ENCODE assay signal across 27 mouse cellular contexts in the genomic region with DNA sequence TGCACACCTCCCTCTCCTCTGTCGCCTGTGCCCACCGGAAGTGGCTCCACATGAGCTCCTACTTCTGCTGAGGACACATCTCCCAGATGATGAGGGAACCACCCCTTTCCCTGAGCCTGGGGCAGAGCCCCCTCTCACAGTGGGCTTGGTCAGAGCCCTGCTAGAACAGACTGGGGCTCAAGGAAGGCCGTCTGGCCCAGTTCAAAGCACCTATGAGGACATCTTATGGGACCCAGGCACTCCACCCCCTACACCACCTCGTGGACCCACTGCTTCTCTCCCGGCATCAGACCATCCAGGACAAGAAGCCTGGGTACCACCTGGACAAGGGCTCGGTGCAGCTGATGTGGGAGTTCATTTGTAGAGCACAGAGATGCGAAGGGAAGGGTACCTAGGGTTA. TPM values are rescaled to one million over a fixed set of nuclear protein-coding genes. Genes with fewer than 3 reads are reported as not detected.
A peak's percentile ranks its signal among the peaks of the same experiment; 100 is the strongest.
DNase-seq lines count a peak whose midpoint lies in the region; ATAC-seq and TF ChIP-seq lines count a peak whose summit lies in the region.
"Had no signal": no experiment of that assay in that cellular context is flagged by ENCODE, and none has a peak within 500 bp of the region (broad histone marks: within the 10 kb centered on the region; RNA-seq: fewer than 3 reads in every experiment).

No protein-coding gene starts in this region.

- H3K4me1 ChIP-seq in forebrain, embryonic 14.5 days (ENCODE audit: control insufficient read depth, insufficient read depth, low read length) = peaks cover 5% of the 10 kb centered on the region
- peaks cover 9% of the 10 kb centered on the region for H3K4me1 ChIP-seq in forebrain, embryonic 13.5 days
- H3K4me1 ChIP-seq in heart, embryonic 13.5 days = peaks cover 20% of the 10 kb centered on the region
- peaks cover 6% of the 10 kb centered on the region for H3K4me1 ChIP-seq in heart, adult 2 months (ENCODE audit: control insufficient read depth, insufficient read depth, low read length)
- peaks cover 40% of the 10 kb centered on the region for H3K4me1 ChIP-seq in megakaryocyte, embryonic 14.5 days
- H3K4me1 ChIP-seq in ES-E14 (ENCODE audit: control insufficient read depth in 2 of 2, insufficient read depth in 2 of 2, low read length in 2 of 2, poor library complexity in 1 of 2) = peaks cover 0 to 2% of the 10 kb centered on the region in 2 experiments; a peak in 1 of 4 replicates

- no peak for ATAC-seq in forebrain, embryonic 14.5 days
- no peak for ATAC-seq in forebrain, embryonic 13.5 days
- ATAC-seq in heart, embryonic 13.5 days (ENCODE audit: extremely low read depth, insufficient number of reproducible peaks, low FRiP score, low TSS enrichment) = no peak
- no peak for ATAC-seq in megakaryocyte, adult 5-6 weeks (ENCODE audit: poor library complexity, severe bottlenecking)
- ATAC-seq: activated CD4-positive, CD25-positive, alpha-beta regulatory T cell, adult 4 months; forebrain, postnatal 0 days; intestine, postnatal 0 days had no signal

- no peaks in the 10 kb centered on the region for H3K9me3 ChIP-seq in forebrain, embryonic 14.5 days (replicated peaks; ENCODE audit: control insufficient read depth, low read length)
- no peaks in the 10 kb centered on the region for H3K9me3 ChIP-seq in forebrain, embryonic 13.5 days (replicated peaks)
- no peaks in the 10 kb centered on the region for H3K9me3 ChIP-seq in heart, embryonic 13.5 days
- H3K9me3 ChIP-seq in megakaryocyte, embryonic 14.5 days = peaks cover under 1% of the 10 kb centered on the region
- H3K9me3 ChIP-seq in ES-E14 (ENCODE audit: control insufficient read depth, insufficient read depth, low read depth, low read length) = no peaks in the 10 kb centered on the region
- H3K9me3 ChIP-seq: embryonic facial prominence, embryonic 10.5 days; embryonic facial prominence, embryonic 13.5 days; forebrain, embryonic 12.5 days; heart, embryonic 15.5 days; hindbrain, embryonic 10.5 days; hindbrain, embryonic 15.5 days had no signal

- H3K79me2 ChIP-seq in heart, adult 2 months (replicated peaks; ENCODE audit: control insufficient read depth, insufficient read depth, low read length) = no peaks in the 10 kb centered on the region

- 88% methylated on average over 7 of the region's 7 CpGs for WGBS in forebrain, embryonic 14.5 days
- WGBS in forebrain, embryonic 13.5 days = 88% methylated on average over 7 of the region's 7 CpGs
- 77% methylated on average over 7 of the region's 7 CpGs for WGBS in heart, embryonic 13.5 days
- 84% methylated on average over 7 of the region's 7 CpGs for WGBS in heart, adult 2 months

- no peaks in the 10 kb centered on the region for H3K27me3 ChIP-seq in forebrain, embryonic 14.5 days (replicated peaks; ENCODE audit: control insufficient read depth, insufficient read depth, low read length)
- peaks cover 19% of the 10 kb centered on the region for H3K27me3 ChIP-seq in forebrain, embryonic 13.5 days
- H3K27me3 ChIP-seq in heart, embryonic 13.5 days (replicated peaks) = no peaks in the 10 kb centered on the region
- H3K27me3 ChIP-seq in heart, adult 2 months (ENCODE audit: control insufficient read depth, insufficient read depth, low read length) = no peaks in the 10 kb centered on the region
- H3K27me3 ChIP-seq in megakaryocyte, embryonic 14.5 days (replicated peaks) = no peaks in the 10 kb centered on the region
- H3K27me3 ChIP-seq: heart, embryonic 15.5 days had no signal

- intact Hi-C loops in heart, adult 2 months (cut with DNase I) = no loop called here
- intact Hi-C loops in gastrocnemius, postnatal 14 days (cut with DNase I; ENCODE audit: low total_unique reads) = no loop called here

- no peak for TF ChIP-seq CTCF in heart, adult 2 months (IDR thresholded peaks at IDR 0.05)

- no peak for TF ChIP-seq EP300 in heart, adult 2 months (IDR thresholded peaks at IDR 0.05; ENCODE audit: insufficient read depth, low read depth, low read length)

- in situ Hi-C loops in ES-E14 (cut with MboI; ENCODE audit: low sequenced_read_pairs in 2 of 2, unreplicated experiment in 2 of 2) = no loop called here

- no peak for TF ChIP-seq POLR2A in heart, adult 2 months (IDR thresholded peaks at IDR 0.05; ENCODE audit: insufficient read depth, low read depth, low read length)

- H3K27ac ChIP-seq in forebrain, embryonic 14.5 days (ENCODE audit: low read depth, low read length) = no peak overlapping the region
- H3K27ac ChIP-seq in forebrain, embryonic 13.5 days = no peak overlapping the region
- no peak overlapping the region for H3K27ac ChIP-seq in heart, embryonic 13.5 days (replicated peaks)
- no peak overlapping the region for H3K27ac ChIP-seq in heart, adult 2 months
- no peak overlapping the region for H3K27ac ChIP-seq in ES-E14 (ENCODE audit: insufficient read depth, low read depth, low read length, poor library complexity, severe bottlenecking)
- H3K27ac ChIP-seq: embryonic facial prominence, embryonic 10.5 days; embryonic facial prominence, embryonic 13.5 days; forebrain, embryonic 12.5 days; gastrocnemius, adult 2 months; heart, embryonic 15.5 days; hindbrain, embryonic 10.5 days; hindbrain, embryonic 15.5 days had no signal

- H3K4me2 ChIP-seq in forebrain, embryonic 14.5 days (ENCODE audit: low read length) = no peak overlapping the region
- no peak overlapping the region for H3K4me2 ChIP-seq in forebrain, embryonic 13.5 days
- no peak overlapping the region for H3K4me2 ChIP-seq in heart, embryonic 13.5 days
- H3K4me2 ChIP-seq: embryonic facial prominence, embryonic 13.5 days; forebrain, embryonic 12.5 days; hindbrain, embryonic 15.5 days had no signal

- DNase-seq in forebrain, embryonic 14.5 days (ENCODE audit: low spot score) = no peak
- no peak for DNase-seq in heart, adult 2 months
- DNase-seq in ES-E14 (ENCODE audit: low read depth, low spot score) = no peak
- no peak for DNase-seq in gastrocnemius, postnatal 14 days
- DNase-seq: adrenal gland, adult 8-10 months; adrenal gland, postnatal 25 days; cerebellum, adult 8-10 months; cerebellum, postnatal 36 days; embryo, embryonic 11 days; forebrain, postnatal 0 days; gastrocnemius, adult 2 months; gastrocnemius, postnatal 25 days; heart, postnatal 10 days; heart, postnatal 36 days had no signal

- no peaks in the 10 kb centered on the region for H3K36me3 ChIP-seq in forebrain, embryonic 14.5 days (ENCODE audit: control insufficient read depth, insufficient read depth, low read length)
- no peaks in the 10 kb centered on the region for H3K36me3 ChIP-seq in forebrain, embryonic 13.5 days (ENCODE audit: poor library complexity, severe bottlenecking)
- peaks cover 18% of the 10 kb centered on the region for H3K36me3 ChIP-seq in heart, embryonic 13.5 days
- no peaks in the 10 kb centered on the region for H3K36me3 ChIP-seq in heart, adult 2 months (ENCODE audit: control insufficient read depth, insufficient read depth, low read length)
- H3K36me3 ChIP-seq in megakaryocyte, embryonic 14.5 days (replicated peaks; ENCODE audit: low read length) = peaks cover 43% of the 10 kb centered on the region
- no peaks in the 10 kb centered on the region for H3K36me3 ChIP-seq in ES-E14 (ENCODE audit: control insufficient read depth, insufficient read depth, low read length, poor library complexity, severe bottlenecking)
- H3K36me3 ChIP-seq: forebrain, embryonic 12.5 days; hindbrain, embryonic 15.5 days had no signal

- H3K4me3 ChIP-seq in forebrain, embryonic 14.5 days (ENCODE audit: low read depth, low read length) = no peak overlapping the region
- H3K4me3 ChIP-seq in forebrain, embryonic 13.5 days = no peak overlapping the region
- H3K4me3 ChIP-seq in heart, embryonic 13.5 days = no peak overlapping the region
- H3K4me3 ChIP-seq in heart, adult 2 months = no peak overlapping the region
- H3K4me3 ChIP-seq in megakaryocyte, embryonic 14.5 days (replicated peaks) = peak overlapping the region; percentile 36
- H3K4me3 ChIP-seq in ES-E14 (ENCODE audit: insufficient read depth in 1 of 2, low read depth in 1 of 2, low read length in 2 of 2, poor library complexity in 1 of 2, severe bottlenecking in 1 of 2) = peak overlapping the region; percentile 38 to 46; a peak in 2 of 4 replicates
- H3K4me3 ChIP-seq: embryonic facial prominence, embryonic 13.5 days; erythroblast, embryonic 14.5 days; forebrain, embryonic 12.5 days; gastrocnemius, adult 2 months; heart, embryonic 15.5 days; hindbrain, embryonic 10.5 days; hindbrain, embryonic 15.5 days had no signal

- H3K9ac ChIP-seq in forebrain, embryonic 14.5 days (ENCODE audit: low read length) = 0 out of 2 replicates have a peak overlapping the region, but pooled peaks have one; percentile 5
- H3K9ac ChIP-seq in forebrain, embryonic 13.5 days = no peak overlapping the region
- H3K9ac ChIP-seq in heart, embryonic 13.5 days = 0 out of 2 replicates have a peak overlapping the region, but pooled peaks have one; percentile 33
- H3K9ac ChIP-seq in heart, adult 2 months (ENCODE audit: low read depth, low read length) = no peak overlapping the region
- H3K9ac ChIP-seq in ES-E14 (ENCODE audit: insufficient read depth, low read depth, low read length, poor library complexity, severe bottlenecking) = no peak overlapping the region
- H3K9ac ChIP-seq: embryonic facial prominence, embryonic 13.5 days; forebrain, embryonic 12.5 days; forebrain, postnatal 0 days; heart, embryonic 15.5 days; hindbrain, embryonic 15.5 days had no signal

RNA-seq across cellular contexts. Expression of a gene that starts 2.4 kb away (rescaled TPM):
- polyA plus RNA-seq in forebrain, embryonic 14.5 days (2014; fragmentation: Nextera tagmentation; extraction: Ambion mirVana) = 0.98 and 1.4 TPM in 2 replicates
- polyA plus RNA-seq in forebrain, embryonic 13.5 days (2015; fragmentation: Nextera tagmentation; extraction: Ambion mirVana) = 1.6 and 1.9 TPM in 2 replicates
- polyA plus RNA-seq in heart, embryonic 13.5 days (2015; fragmentation: Nextera tagmentation; extraction: Ambion mirVana) = 5.9 and 6.3 TPM in 2 replicates
- 1 to 10 TPM; 5.2 to 5.6 TPM for total RNA-seq in heart, adult 2 months (2021)
- polyA plus RNA-seq in heart, adult 2 months (2012; rRNA removed) = 3.6 and 4.0 TPM in 2 replicates
- 8.7 and 9.6 TPM in 2 replicates for polyA plus RNA-seq in megakaryocyte, embryonic 14.5 days (2012; ENCODE audit: insufficient read depth, low replicate concordance)
- 1.2 and 1.7 TPM in 2 replicates for total RNA-seq in megakaryocyte, adult 5-6 weeks (2015)
- 6.6 and 6.8 TPM in 2 replicates for total RNA-seq in megakaryocyte, adult 5-6 weeks (2017)
- total RNA-seq in ES-E14 (2012; rRNA removed) = 4.9 and 6.9 TPM in 2 replicates
- total RNA-seq in gastrocnemius, postnatal 14 days (2021) = 1 to 10 TPM; 3.1 to 3.8 TPM

RNA-seq across cellular contexts. Expression of a gene that starts 7.4 kb away (rescaled TPM):
- 17.0 and 19.4 TPM in 2 replicates for polyA plus RNA-seq in forebrain, embryonic 14.5 days (2014; fragmentation: Nextera tagmentation; extraction: Ambion mirVana)
- 17.0 and 21.5 TPM in 2 replicates for polyA plus RNA-seq in forebrain, embryonic 13.5 days (2015; fragmentation: Nextera tagmentation; extraction: Ambion mirVana)
- polyA plus RNA-seq in heart, embryonic 13.5 days (2015; fragmentation: Nextera tagmentation; extraction: Ambion mirVana) = 12.7 and 13.0 TPM in 2 replicates
- 10 to 100 TPM; 13.9 to 14.6 TPM for total RNA-seq in heart, adult 2 months (2021)
- polyA plus RNA-seq in heart, adult 2 months (2012; rRNA removed) = 14.2 and 21.6 TPM in 2 replicates
- 0.89 and 2.1 TPM in 2 replicates for polyA plus RNA-seq in megakaryocyte, embryonic 14.5 days (2012; ENCODE audit: insufficient read depth, low replicate concordance)
- 12.8 and 15.6 TPM in 2 replicates for total RNA-seq in megakaryocyte, adult 5-6 weeks (2015)
- 6.6 and 8.5 TPM in 2 replicates for total RNA-seq in megakaryocyte, adult 5-6 weeks (2017)
- total RNA-seq in ES-E14 (2012; rRNA removed) = 8.0 and 10.1 TPM in 2 replicates
- total RNA-seq in gastrocnemius, postnatal 14 days (2021) = 10 to 100 TPM; 10.8 to 10.9 TPM
- polyA plus RNA-seq: erythroblast, embryonic 14.5 days had no signal

RNA-seq across cellular contexts. Expression of a gene that starts 39.0 kb away (rescaled TPM):
- 24.1 and 29.8 TPM in 2 replicates for polyA plus RNA-seq in forebrain, embryonic 14.5 days (2014; fragmentation: Nextera tagmentation; extraction: Ambion mirVana)
- polyA plus RNA-seq in forebrain, embryonic 13.5 days (2015; fragmentation: Nextera tagmentation; extraction: Ambion mirVana) = 22.3 and 26.6 TPM in 2 replicates
- polyA plus RNA-seq in heart, embryonic 13.5 days (2015; fragmentation: Nextera tagmentation; extraction: Ambion mirVana) = 19.9 and 21.4 TPM in 2 replicates
- 10 to 100 TPM; 15.0 to 18.3 TPM for total RNA-seq in heart, adult 2 months (2021)
- polyA plus RNA-seq in heart, adult 2 months (2012; rRNA removed) = 11.7 and 15.4 TPM in 2 replicates
- 8.7 and 12.2 TPM in 2 replicates for polyA plus RNA-seq in megakaryocyte, embryonic 14.5 days (2012; ENCODE audit: insufficient read depth, low replicate concordance)
- total RNA-seq in megakaryocyte, adult 5-6 weeks (2015) = 14.1 and 30.8 TPM in 2 replicates
- 8.6 and 11.5 TPM in 2 replicates for total RNA-seq in megakaryocyte, adult 5-6 weeks (2017)
- total RNA-seq in ES-E14 (2012; rRNA removed) = 68.4 and 75.1 TPM in 2 replicates
- 10 to 100 TPM; 11.2 to 11.5 TPM for total RNA-seq in gastrocnemius, postnatal 14 days (2021)

RNA-seq across cellular contexts. Expression of a gene that starts 39.3 kb away (rescaled TPM):
- polyA plus RNA-seq in forebrain, embryonic 14.5 days (2014; fragmentation: Nextera tagmentation; extraction: Ambion mirVana) = 107 and 116 TPM in 2 replicates
- 118 and 119 TPM in 2 replicates for polyA plus RNA-seq in forebrain, embryonic 13.5 days (2015; fragmentation: Nextera tagmentation; extraction: Ambion mirVana)
- polyA plus RNA-seq in heart, embryonic 13.5 days (2015; fragmentation: Nextera tagmentation; extraction: Ambion mirVana) = 64.7 and 69.7 TPM in 2 replicates
- total RNA-seq in heart, adult 2 months (2021) = 10 to 100 TPM; 39.2 to 46.3 TPM
- polyA plus RNA-seq in heart, adult 2 months (2012; rRNA removed) = 94.1 and 96.3 TPM in 2 replicates
- 349 and 424 TPM in 2 replicates for polyA plus RNA-seq in megakaryocyte, embryonic 14.5 days (2012; ENCODE audit: insufficient read depth, low replicate concordance)
- total RNA-seq in megakaryocyte, adult 5-6 weeks (2015) = 48.8 and 54.5 TPM in 2 replicates
- 60.2 and 60.8 TPM in 2 replicates for total RNA-seq in megakaryocyte, adult 5-6 weeks (2017)
- 123 and 207 TPM in 2 replicates for total RNA-seq in ES-E14 (2012; rRNA removed)
- total RNA-seq in gastrocnemius, postnatal 14 days (2021) = 10 to 100 TPM; 26.2 to 28.5 TPM

Comparison
In these comparisons a context has a peak if more than half of its experiments do, and no peak if none do; other contexts are left out.
1. H3K9ac ChIP-seq: peak in forebrain, embryonic 14.5 days (single experiment) and heart, embryonic 13.5 days (single experiment); none in forebrain, embryonic 13.5 days (single experiment), heart, adult 2 months (single experiment) and ES-E14 (single experiment).
2. H3K4me3 ChIP-seq: peak in megakaryocyte, embryonic 14.5 days (single experiment) and ES-E14 (2 of 2); none in forebrain, embryonic 14.5 days (single experiment), forebrain, embryonic 13.5 days (single experiment), heart, embryonic 13.5 days (single experiment) and heart, adult 2 months (single experiment).